Mouse (Mus musculus): ENCODE measurements around the gene Tmsb15b1. TPM values are rescaled to one million over a fixed set of nuclear protein-coding genes. Genes with fewer than 3 reads are reported as not detected.
"Not testable (repeated sequence)": the region's sequence is repeated elsewhere in the genome, so short reads cannot be mapped to it uniquely, and the experiment has no call there.

Gene Tmsb15b1
- total RNA-seq (2014; fragmentation: Nextera tagmentation) (7.3 and 16.8 TPM in 2 replicates), total RNA-seq (2017) (6.7 and 15.6 TPM in 2 replicates)

DNA sequence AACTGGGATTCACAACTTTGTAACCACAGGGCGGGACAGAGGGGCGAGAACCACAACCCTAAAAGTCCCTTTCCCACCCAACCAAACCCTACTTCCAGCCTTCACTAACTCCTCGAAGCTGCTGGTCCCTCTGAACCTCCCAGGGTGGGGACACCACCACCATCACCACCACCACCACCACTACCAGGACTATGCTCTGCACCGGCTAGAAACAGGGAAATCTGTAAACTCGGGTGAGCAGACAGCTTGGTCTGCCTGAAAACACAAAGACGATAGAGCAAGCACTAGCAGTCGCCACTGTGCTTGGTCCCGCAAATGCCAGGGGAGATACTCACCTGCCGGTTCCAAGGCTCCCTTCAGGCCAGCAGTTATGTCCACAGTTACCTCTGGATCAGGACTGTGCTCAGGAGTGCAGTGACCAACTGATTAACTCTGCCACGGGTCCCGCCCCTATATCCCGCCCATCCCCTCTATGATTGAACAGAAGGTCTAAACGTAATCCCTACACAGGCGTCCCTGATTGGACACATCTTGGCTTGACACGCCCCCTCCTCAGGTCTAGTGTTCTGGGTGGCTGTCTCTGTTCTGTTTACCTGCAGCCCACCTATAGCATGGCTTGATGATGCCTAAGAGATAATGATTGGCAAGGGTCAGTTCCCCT lies at the start of gene Tmsb15b1, which contains the start of gene Tmsb15l:
Gene Tmsb15b1 (minus strand): TSS at position 451 of the 661 bp plus-strand sequence.
Gene Tmsb15l (minus strand): TSS at position 446 of the 661 bp plus-strand sequence.
- ATAC-seq (replicated peaks; ENCODE audit: poor library complexity, severe bottlenecking) = peak; percentile 100

DNA sequence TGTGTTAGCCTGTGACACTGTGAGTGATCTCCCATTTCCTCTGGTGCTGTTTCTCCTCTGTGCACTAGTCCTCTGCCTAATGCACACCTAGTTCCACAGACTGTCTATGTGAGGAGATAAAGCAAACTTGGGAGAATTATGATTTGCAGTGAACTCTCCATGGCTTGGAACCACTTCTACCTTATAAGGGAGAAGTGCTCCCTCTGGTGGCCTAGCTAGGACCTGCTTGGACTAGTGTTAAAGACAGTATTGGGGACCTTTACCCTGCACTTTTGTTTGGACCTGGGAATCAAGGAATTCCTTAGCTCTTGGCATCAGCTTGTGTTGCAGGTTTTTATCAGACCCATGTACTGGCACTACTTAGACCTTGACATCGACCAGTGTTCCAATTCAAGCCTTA lies 42.6 kb upstream of the Tmsb15b1 start:
- peak; percentile 80 for ATAC-seq (replicated peaks; ENCODE audit: poor library complexity, severe bottlenecking)

DNA sequence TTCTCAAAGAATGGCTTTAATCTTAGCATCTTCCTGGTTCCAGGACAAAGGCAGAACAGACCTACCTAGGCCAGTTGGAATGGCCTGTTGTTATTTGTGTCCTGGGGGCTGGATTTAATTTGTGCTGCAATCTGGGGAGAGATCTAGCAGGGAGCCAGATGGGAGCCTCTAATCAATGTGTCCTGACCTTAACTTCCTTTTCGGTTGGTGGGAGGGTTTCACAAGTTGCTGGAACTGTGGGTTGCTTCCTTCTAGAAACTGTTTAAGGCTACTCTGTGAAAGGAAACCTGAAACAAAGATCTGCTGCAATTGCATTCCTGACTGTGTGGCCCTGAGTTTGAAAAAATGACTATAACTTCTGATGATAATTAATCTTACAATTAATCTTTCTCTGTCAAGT lies 41.0 kb upstream of the Tmsb15b1 start:
- peak; percentile 92 for ATAC-seq (replicated peaks; ENCODE audit: poor library complexity, severe bottlenecking)

DNA sequence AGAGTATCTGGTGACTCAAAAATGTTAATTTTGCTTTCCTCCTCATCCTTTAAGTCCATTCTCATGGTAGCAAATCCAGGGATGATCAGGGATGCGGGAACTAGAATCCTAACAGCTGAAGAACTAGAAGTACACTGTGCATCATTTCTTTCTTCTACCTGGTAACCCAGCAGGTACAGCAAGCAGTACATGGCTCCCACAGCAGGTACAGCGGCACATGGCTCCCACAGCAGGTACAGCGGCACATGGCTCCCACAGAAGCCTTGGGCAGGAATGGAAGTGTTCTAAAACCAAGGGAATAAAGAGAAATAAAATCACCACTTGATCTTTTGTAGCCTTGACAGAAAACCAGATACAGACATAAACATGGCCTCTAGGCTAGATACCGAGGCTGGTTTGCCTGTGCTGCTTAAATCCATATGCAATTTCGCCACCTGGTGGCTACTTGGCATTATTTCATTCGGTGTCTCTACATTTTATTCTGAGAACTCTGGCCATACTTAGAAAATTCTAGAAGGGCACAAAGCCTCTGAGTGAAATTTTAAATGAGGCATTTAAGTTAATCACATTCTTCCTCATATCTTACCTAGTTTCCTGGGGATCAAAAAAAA lies 38.5 kb upstream of the Tmsb15b1 start:
- ATAC-seq (replicated peaks; ENCODE audit: poor library complexity, severe bottlenecking) = peak; percentile 74

DNA sequence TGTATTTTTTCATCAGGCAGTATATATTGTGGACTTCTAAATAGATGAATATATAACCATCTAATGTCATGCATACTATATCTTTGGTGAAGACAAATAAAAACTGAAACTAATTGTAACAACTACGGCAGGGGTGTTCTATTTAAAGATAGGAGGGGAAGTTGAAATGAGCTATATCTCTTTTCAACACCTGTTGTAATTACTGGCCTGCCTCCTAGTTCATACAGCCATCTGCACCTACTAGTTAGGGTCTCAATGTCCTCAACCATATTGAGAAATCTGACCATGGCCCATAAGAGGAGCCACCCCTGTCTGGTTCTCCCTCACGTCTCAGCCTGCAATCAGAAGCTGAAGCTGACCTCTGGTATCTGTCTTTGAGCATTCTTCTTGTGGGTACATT lies 19.6 kb upstream of the Tmsb15b1 start:
- no peak for ATAC-seq (replicated peaks; ENCODE audit: poor library complexity, severe bottlenecking)

DNA sequence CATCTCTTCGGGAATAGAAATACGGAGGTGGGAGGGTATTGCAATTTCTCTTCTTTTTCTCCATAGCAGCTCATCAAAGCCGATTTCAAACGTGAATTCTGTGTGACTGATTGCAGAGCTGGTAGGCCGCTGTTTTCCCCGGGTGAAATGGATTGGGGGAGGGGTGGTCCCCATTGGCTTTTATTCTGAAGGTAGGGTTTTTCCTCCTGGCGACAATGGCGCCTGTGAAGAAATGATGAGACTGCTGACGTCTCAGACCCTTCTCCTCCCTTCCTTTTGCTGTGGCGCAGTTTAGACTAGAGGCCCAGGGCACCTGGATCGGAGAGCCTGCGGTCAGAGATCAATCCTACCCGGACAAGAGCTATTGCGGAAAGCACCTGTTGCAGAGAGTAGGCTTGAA lies 17.0 kb upstream of the Tmsb15b1 start:
- no peak for ATAC-seq (replicated peaks; ENCODE audit: poor library complexity, severe bottlenecking)

DNA sequence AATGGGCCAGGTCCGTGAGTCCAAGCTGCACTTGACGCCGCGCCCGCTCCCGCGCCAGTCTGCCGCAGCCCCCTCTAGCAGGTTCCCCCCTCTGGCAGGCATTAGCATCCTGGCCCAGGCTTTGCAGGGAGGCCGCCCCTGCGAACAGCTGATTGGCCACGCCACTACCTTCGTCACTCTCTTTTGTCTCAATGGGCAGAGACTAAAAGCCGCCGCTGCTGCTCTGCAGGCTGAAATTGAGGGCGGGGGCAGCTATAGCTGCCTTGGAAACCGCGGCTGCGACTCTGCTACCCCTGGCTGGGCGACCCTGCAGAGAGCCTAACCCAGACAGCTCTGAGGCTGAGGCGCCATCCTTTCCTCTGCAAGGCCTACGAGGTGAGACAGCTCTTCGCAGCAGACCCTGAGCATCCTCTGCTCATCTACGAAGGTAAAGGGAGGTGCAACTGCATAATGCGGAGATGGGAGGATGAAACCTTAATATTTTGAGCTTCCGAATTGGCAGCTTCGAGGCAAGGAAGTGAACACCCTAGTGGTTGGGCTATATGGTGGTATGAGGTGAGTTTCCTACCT lies 16.4 kb upstream of the Tmsb15b1 start, which contains the start of gene Zcchc18:
Gene Zcchc18 (plus strand): TSS at position 178 of the 570 bp plus-strand sequence.
- peak; percentile 94 for ATAC-seq (replicated peaks; ENCODE audit: poor library complexity, severe bottlenecking)

DNA sequence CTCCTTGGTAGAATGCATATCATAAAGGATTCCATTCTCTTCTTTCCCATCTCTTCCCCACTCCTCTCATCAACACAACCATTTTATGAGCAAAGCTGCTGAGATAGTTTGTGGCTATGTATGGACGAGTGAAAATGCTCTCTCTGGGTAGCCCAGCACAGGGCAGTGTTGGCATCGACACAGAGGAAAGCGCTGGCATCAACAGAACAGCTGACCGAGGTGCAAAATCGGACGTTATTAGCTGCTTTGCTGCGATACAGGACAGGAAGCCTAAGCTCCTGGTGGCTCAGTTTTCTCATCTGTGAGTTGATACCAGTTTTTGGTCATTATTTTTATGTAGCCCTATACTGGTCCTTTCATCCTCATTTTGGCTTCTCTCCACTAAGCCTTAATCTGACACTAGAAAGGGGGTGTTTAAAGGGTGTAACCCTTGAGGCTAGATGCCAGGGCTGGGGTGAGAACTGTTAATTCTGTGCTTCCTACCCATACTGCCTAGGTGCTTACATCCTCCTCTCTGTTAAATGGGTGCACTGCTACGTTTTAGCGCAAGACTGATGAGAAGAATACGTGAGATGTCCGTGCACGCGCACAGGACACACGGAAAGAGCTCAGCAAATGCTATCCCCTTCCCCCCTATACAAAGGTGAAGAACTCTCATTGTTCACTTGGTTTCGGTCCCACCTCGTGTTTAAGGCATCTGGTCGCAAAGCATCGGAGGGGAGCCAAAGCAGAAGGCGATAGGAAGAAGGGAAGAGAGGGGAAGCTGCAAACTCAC lies 15.7 kb upstream of the Tmsb15b1 start:
- 0 out of 2 replicates have a peak, but pooled peaks have one; percentile 3 for ATAC-seq (replicated peaks; ENCODE audit: poor library complexity, severe bottlenecking)

DNA sequence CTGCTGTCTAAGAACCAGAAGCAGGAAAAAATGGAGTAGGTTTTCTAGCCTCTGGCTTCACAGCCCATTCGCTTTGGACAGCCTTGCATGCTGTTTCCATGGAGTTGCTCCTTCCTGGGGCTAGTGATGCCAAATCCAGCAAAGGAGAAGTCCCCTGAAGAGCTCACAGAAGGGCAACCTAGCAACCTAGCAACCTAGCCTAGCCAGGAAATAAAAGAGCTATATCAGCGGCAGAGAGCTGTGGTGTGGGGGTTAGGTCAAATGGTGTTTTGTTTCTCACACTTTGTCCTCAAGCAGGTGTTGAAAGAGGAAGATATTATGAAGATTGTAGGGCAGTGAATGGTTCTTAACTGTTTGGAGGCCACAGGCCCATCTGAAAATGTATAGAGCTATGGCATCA lies 14.6 kb upstream of the Tmsb15b1 start:
- peak; percentile 34 for ATAC-seq (replicated peaks; ENCODE audit: poor library complexity, severe bottlenecking)

DNA sequence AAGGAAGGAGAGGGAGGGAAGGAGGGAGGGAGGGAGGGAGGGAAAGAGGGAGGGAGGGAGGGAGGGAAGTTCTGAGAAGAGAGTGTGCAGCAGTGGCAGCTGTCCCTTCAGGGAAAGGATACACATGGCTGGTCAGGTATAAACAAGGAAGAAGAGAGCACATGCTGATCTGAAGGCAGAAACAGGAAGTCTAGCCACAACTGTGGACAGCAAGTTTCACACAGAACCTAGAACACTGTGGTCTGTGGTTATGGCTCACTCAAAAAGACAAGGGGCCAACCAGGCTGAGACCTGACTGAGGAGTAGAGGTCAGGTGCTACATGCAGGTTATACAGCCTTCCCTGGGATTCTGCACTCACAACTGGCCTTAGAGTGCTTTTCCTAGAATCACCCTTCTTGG lies 9.4 kb upstream of the Tmsb15b1 start:
- ATAC-seq (replicated peaks; ENCODE audit: poor library complexity, severe bottlenecking) = peak; percentile 100

DNA sequence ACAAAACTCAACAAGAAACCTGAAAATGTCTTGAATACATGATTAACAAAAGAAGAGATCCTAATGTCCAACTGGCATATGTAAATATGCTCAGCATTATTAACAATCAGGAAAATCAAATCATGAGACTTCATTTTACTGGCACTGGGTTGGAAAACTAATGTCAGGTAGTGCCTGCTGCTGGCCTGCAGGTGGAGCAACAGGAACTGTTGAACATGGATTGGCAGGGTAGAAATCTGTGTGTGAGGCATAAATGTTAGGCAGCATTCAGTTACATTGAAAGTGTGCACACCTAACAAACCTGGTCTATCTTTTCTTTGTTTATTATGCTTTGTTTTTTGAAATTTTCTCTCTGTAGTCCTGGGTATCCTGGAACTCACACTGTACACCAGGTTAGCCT lies 1.9 kb upstream of the Tmsb15b1 start:
- peak; percentile 52 for ATAC-seq (replicated peaks; ENCODE audit: poor library complexity, severe bottlenecking)

DNA sequence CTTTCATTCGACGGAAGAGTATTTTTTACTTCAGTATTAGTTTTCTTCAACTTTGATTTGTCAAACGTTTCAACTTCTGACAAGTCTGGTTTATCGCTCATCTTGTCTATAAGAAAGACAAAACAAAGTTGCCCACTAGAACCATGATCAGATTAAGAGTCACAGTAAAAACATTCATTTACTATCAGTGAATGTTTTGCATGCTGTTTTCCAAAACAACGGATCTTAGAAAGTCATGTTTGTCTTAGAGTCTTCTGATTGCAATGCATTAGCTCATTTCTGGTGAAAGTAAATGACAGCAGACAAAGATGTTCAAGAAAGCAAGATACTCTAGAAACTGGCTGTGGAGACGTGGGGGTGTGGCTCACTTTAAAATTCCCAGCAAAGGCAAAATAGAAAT lies 1.3 kb downstream of the Tmsb15b1 start, which contains the start of gene Tmsb15b2:
Gene Tmsb15b2 (minus strand): TSS at position 101 of the 400 bp plus-strand sequence.
- ATAC-seq (replicated peaks; ENCODE audit: poor library complexity, severe bottlenecking) = not testable (repeated sequence)

DNA sequence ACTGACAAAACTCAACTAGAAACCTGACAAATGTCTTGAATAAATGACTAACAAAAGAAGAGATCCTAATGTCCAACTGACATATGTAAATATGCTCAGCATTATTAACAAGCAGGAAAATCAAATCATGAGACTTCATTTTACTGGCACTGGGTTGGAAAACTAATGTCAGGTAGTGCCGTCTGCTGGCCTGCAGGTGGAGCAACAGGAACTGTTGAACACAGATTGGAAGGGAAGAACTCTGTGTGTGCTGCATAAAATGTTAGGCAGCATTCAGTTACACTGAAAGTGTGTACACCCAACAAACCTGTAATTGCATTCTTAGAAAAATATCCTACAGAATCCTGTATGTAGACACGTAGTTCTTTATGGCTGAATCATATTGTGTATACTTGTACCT lies 17.0 kb downstream of the Tmsb15b1 start:
- ATAC-seq (replicated peaks; ENCODE audit: poor library complexity, severe bottlenecking) = 0 out of 2 replicates have a peak, but pooled peaks have one; percentile 62

DNA sequence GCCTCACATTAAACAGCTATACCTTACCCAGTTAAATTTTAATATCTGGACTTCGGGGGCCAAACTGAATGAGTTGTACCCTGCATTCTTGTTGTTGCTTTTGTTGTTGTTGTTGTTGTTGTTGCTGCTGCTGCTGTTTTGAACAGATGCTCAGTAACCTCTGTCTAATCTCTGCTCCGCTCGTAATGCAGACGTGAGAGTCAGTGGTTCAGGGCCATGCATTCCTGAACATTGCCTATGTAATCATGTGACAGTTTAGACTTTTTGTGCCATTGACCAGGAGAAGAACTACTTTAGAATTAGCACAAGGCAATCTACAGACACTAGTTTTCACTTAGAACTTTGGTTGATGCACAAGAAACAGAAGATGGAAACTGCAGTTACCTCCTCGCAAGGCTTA lies 18.4 kb downstream of the Tmsb15b1 start:
- ATAC-seq (replicated peaks; ENCODE audit: poor library complexity, severe bottlenecking) = not testable (repeated sequence)

DNA sequence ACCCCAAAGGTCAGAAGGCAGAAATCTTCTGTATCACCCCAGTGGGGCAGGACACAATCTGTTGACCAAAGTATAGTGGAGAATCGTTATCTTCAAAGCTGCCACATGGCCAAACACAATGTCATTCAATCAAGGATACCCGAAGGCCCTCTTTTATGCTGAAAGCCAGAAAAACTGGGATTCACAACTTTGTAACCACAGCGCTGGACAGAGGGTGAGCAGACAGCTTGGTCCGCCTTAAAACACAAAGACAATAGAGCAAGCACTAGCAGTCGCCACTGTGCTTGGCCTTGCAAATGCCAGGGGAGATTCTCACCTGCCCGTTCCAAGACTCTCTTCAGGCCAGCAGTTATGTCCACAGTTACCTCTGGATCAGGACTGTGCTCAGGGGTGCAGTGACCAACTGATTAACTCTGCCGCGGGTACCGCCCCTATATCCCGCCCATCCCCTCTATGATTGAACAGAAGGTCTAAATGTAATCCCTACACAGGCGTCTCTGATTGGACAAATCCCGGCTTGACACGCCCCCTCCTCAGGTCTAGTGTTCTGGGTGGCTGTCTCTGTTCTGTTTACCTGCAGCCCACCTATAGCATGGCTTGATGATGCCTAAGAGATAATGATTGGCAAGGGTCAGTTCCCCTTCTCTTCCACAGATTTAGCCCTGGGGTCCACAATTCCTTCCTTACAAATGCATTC lies 18.9 kb downstream of the Tmsb15b1 start:
- ATAC-seq (replicated peaks; ENCODE audit: poor library complexity, severe bottlenecking) = peak; percentile 100

DNA sequence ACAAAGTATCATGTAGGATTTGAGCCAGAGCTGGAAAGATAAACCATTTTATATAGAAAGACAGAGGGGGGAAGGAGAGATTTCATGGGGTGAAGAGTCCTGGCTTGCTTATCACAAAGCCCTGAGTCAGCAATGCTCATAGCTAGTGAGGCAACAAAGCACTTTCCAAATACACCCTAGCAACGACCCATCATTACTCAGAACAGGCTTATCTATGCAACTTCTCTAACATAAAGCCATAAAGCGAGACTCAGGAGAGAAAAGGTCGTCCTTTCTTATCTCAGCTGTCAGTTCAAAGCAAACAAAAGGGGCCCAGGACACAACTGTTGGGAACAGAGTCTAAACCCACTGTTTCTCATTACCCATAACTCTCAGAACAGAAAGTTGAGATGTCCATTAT lies 38.7 kb downstream of the Tmsb15b1 start:
- no peak for ATAC-seq (replicated peaks; ENCODE audit: poor library complexity, severe bottlenecking)

DNA sequence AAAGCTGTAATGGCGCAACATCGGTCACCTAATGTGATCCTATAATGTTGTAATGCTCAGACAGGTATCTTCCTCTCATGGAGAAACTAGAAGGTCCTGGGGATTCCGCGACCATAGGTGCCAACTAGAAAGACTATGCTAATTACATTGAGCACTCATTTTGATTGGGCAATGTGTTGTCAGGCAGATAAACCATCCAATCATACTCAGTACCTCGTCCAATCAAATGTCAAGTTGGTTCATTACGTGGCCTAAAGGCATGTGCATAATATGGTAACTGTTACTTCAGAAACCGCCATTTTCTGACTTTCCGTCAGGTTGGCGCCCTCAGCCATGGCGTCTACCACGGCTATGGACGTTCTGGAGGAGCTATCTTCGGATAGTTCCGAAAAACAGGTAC lies 49.6 kb downstream of the Tmsb15b1 start, which contains the start of gene H2bfm:
Gene H2bfm (plus strand): TSS at position 295 of the 400 bp plus-strand sequence.
- no peak for ATAC-seq (replicated peaks; ENCODE audit: poor library complexity, severe bottlenecking)

DNA sequence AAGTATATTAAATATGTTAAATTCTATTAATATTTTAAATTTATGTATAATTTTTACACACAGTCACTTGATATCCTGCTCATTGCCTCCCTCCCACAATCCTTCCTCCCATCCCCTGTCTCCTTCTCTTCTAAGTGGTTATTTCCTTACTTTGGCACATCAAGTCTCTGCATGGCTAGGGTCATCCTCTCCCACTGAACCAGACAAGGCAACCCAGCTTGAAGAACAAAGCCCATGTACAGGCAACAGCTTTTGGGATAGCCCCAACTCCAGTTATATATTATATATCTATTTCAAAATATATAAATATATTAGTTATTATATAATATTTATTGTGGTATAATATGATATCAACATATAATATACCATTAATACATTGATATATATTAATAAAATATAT lies 50.8 kb downstream of the Tmsb15b1 start:
- no peak for ATAC-seq (replicated peaks; ENCODE audit: poor library complexity, severe bottlenecking)
